Mouse (Mus musculus): ENCODE measurements around the gene Gm7903.
"Not testable (repeated sequence)": the region's sequence is repeated elsewhere in the genome, so short reads cannot be mapped to it uniquely, and the experiment has no call there.

Gm7903 gene

GRCm38 (mm10) chrX:135433535-135433934 is at the start of gene Gm7903:
Gm7903 (plus strand) TSS chrX:135433835.
- DNase-seq (ENCODE audit: low read depth, low spot score) = not testable (repeated sequence)

- not testable (repeated sequence) for DNase-seq (ENCODE audit: low read depth, low spot score)
Measured at GRCm38 (mm10) chrX:135403578-135403977, 30.1 kb upstream of the Gm7903 start.

- DNase-seq (ENCODE audit: low read depth, low spot score) = not testable (repeated sequence)
Measured at GRCm38 (mm10) chrX:135421203-135421602, 12.4 kb upstream of the Gm7903 start.

- DNase-seq (ENCODE audit: low read depth, low spot score) = not testable (repeated sequence)
Measured at GRCm38 (mm10) chrX:135421824-135422223, 11.8 kb upstream of the Gm7903 start.

GRCm38 (mm10) chrX:135422473-135422872 is 11.2 kb upstream of the Gm7903 start:
- DNase-seq (ENCODE audit: low read depth, low spot score) = not testable (repeated sequence)

GRCm38 (mm10) chrX:135464160-135464559 is 30.5 kb downstream of the Gm7903 start:
- not testable (repeated sequence) for DNase-seq (ENCODE audit: low read depth, low spot score)

- DNase-seq (ENCODE audit: low read depth, low spot score) = not testable (repeated sequence)
Measured at GRCm38 (mm10) chrX:135481902-135482301, 48.3 kb downstream of the Gm7903 start.

GRCm38 (mm10) chrX:135483183-135483582 is 49.5 kb downstream of the Gm7903 start:
- not testable (repeated sequence) for DNase-seq (ENCODE audit: low read depth, low spot score)
